11 mouse cellular contexts compared by ENCODE assay signal in genomic region chr3:89847596-89847995, GRCm38 (mm10). TPM values are rescaled to one million over a fixed set of nuclear protein-coding genes. Genes with fewer than 3 reads are reported as not detected.
DNase-seq lines count a peak whose midpoint lies in the region; ATAC-seq and TF ChIP-seq lines count a peak whose summit lies in the region.
"Had no signal": no experiment of that assay in that cellular context is flagged by ENCODE, and none has a peak within 500 bp of the region (broad histone marks: within the 10 kb centered on the region; RNA-seq: fewer than 3 reads in every experiment).

No protein-coding gene starts in this region.

- no peak for TF ChIP-seq POLR2A in heart, adult 2 months (IDR thresholded peaks at IDR 0.05; ENCODE audit: insufficient read depth, low read depth, low read length)

- H3K4me3 ChIP-seq in heart, adult 2 months: no peak overlapping the region
- no peak overlapping the region for H3K4me3 ChIP-seq in hindbrain, embryonic 10.5 days
- no peak overlapping the region for H3K4me3 ChIP-seq in hindbrain, embryonic 16.5 days (ENCODE audit: low read length)
- H3K4me3 ChIP-seq: limb, embryonic 15.5 days had no signal

- H3K27ac ChIP-seq in heart, adult 2 months: peak overlapping the region; percentile 18
- H3K27ac ChIP-seq in hindbrain, embryonic 10.5 days: no peak overlapping the region
- H3K27ac ChIP-seq in hindbrain, embryonic 16.5 days (ENCODE audit: low read depth, low read length): no peak overlapping the region
- H3K27ac ChIP-seq: limb, embryonic 15.5 days had no signal

- ATAC-seq in granulocyte monocyte progenitor cell, adult 5-6 weeks (replicated peaks; ENCODE audit: poor library complexity, severe bottlenecking): peak; percentile 64
- ATAC-seq in hindbrain, embryonic 16.5 days: no peak

- H3K4me2 ChIP-seq in hindbrain, embryonic 16.5 days (ENCODE audit: low read length): no peak overlapping the region
- H3K4me2 ChIP-seq: limb, embryonic 15.5 days had no signal

- peaks cover 10% of the 10 kb centered on the region for H3K36me3 ChIP-seq in heart, adult 2 months (ENCODE audit: control insufficient read depth, insufficient read depth, low read length)
- H3K36me3 ChIP-seq in hindbrain, embryonic 10.5 days: no peaks in the 10 kb centered on the region
- H3K36me3 ChIP-seq in hindbrain, embryonic 16.5 days (ENCODE audit: control insufficient read depth, insufficient read depth, low read length): no peaks in the 10 kb centered on the region
- H3K36me3 ChIP-seq: limb, embryonic 15.5 days had no signal

- no peaks in the 10 kb centered on the region for H3K79me2 ChIP-seq in heart, adult 2 months (replicated peaks; ENCODE audit: control insufficient read depth, insufficient read depth, low read length)

- H3K4me1 ChIP-seq in heart, adult 2 months (ENCODE audit: control insufficient read depth, insufficient read depth, low read length): peaks cover 18% of the 10 kb centered on the region
- peaks cover 3% of the 10 kb centered on the region; the same call in 1 of the 2 replicates for H3K4me1 ChIP-seq in hindbrain, embryonic 10.5 days (replicated peaks)
- H3K4me1 ChIP-seq in hindbrain, embryonic 16.5 days (ENCODE audit: control insufficient read depth, insufficient read depth, low read depth, low read length): no peaks in the 10 kb centered on the region

- intact Hi-C loops in heart, adult 2 months (cut with DNase I): no loop called here

- H3K27me3 ChIP-seq in heart, adult 2 months (ENCODE audit: control insufficient read depth, insufficient read depth, low read length): no peaks in the 10 kb centered on the region
- no peaks in the 10 kb centered on the region for H3K27me3 ChIP-seq in hindbrain, embryonic 10.5 days (ENCODE audit: insufficient read depth, poor library complexity, severe bottlenecking)
- H3K27me3 ChIP-seq in hindbrain, embryonic 16.5 days (replicated peaks; ENCODE audit: control insufficient read depth, insufficient read depth, low read length): no peaks in the 10 kb centered on the region
- H3K27me3 ChIP-seq: limb, embryonic 15.5 days had no signal

- 37% methylated on average over 6 of the region's 6 CpGs for WGBS in heart, adult 2 months
- WGBS in hindbrain, embryonic 10.5 days: 91% methylated on average over 6 of the region's 6 CpGs
- WGBS in hindbrain, embryonic 16.5 days: 80% methylated on average over 6 of the region's 6 CpGs

- H3K9me3 ChIP-seq in hindbrain, embryonic 10.5 days: no peaks in the 10 kb centered on the region
- H3K9me3 ChIP-seq in hindbrain, embryonic 16.5 days (ENCODE audit: control insufficient read depth, low read length): no peaks in the 10 kb centered on the region
- H3K9me3 ChIP-seq: limb, embryonic 15.5 days had no signal

- no peak for TF ChIP-seq EP300 in heart, adult 2 months (IDR thresholded peaks at IDR 0.05; ENCODE audit: insufficient read depth, low read depth, low read length)

- no peak overlapping the region for H3K9ac ChIP-seq in heart, adult 2 months (ENCODE audit: low read depth, low read length)
- H3K9ac ChIP-seq in hindbrain, embryonic 16.5 days (ENCODE audit: low read depth, low read length): no peak overlapping the region
- H3K9ac ChIP-seq: limb, embryonic 15.5 days had no signal

- TF ChIP-seq CTCF in heart, adult 2 months (IDR thresholded peaks at IDR 0.05): no peak

- DNase-seq in heart, adult 2 months: peak in 1 of 2 experiments; percentile 40
- no peak for DNase-seq in heart, adult 8-10 months (ENCODE audit: low spot score)
- DNase-seq in kidney, postnatal 25 days: peak; percentile 83 to 86
- DNase-seq in lung, postnatal 25 days (ENCODE audit: low spot score): peak; percentile 57
- no peak for DNase-seq in ovary, postnatal 36 days (ENCODE audit: low spot score)
- DNase-seq in hindbrain, embryonic 10.5 days (ENCODE audit: low spot score): no peak
- DNase-seq: cerebellum, adult 9-10 months had no signal

RNA-seq across cellular contexts. Expression of gene She, which starts 16.4 kb away (rescaled TPM):
- total RNA-seq in heart, adult 2 months (2021): 10 to 100 TPM; 12.3 to 13.3 TPM
- polyA plus RNA-seq in heart, adult 2 months (2012; rRNA removed): 3.4 and 7.7 TPM in 2 replicates
- total RNA-seq in heart, adult 8-10 months (2022): 10 to 100 TPM in 3 of 4 experiments, 1 to 10 TPM in 1; 8.5 to 14.1 (median 12.4) TPM
- not detected in 2 replicates for total RNA-seq in granulocyte monocyte progenitor cell, adult 5-6 weeks (2014; fragmentation: Nextera tagmentation)
- total RNA-seq in granulocyte monocyte progenitor cell, adult 5-6 weeks (2017): not detected in 2 replicates
- polyA plus RNA-seq in hindbrain, embryonic 10.5 days (2016; fragmentation: Nextera tagmentation; extraction: Ambion mirVana): 2.3 and 2.8 TPM in 2 replicates
- polyA plus RNA-seq in hindbrain, embryonic 16.5 days (2015; fragmentation: Nextera tagmentation; extraction: Ambion mirVana): 1.2 and 1.4 TPM in 2 replicates
- polyA plus RNA-seq: C2C12 had no signal

Comparison
In these comparisons a context has a peak if more than half of its experiments do, and no peak if none do; other contexts are left out.
1. DNase-seq: peak in kidney, postnatal 25 days (2 of 2) and lung, postnatal 25 days (single experiment); none in heart, adult 8-10 months (single experiment), ovary, postnatal 36 days (single experiment) and hindbrain, embryonic 10.5 days (single experiment).
2. RNA of gene She, which starts 16.4 kb away (total RNA-seq): 12.3 to 13.3 TPM in heart, adult 2 months and 8.5 to 14.1 TPM in heart, adult 8-10 months; not detected in granulocyte monocyte progenitor cell, adult 5-6 weeks; every median in the first group is over 4 times any median in the second.